ENCODE assay signal across 8 mouse cellular contexts in the genomic region with DNA sequence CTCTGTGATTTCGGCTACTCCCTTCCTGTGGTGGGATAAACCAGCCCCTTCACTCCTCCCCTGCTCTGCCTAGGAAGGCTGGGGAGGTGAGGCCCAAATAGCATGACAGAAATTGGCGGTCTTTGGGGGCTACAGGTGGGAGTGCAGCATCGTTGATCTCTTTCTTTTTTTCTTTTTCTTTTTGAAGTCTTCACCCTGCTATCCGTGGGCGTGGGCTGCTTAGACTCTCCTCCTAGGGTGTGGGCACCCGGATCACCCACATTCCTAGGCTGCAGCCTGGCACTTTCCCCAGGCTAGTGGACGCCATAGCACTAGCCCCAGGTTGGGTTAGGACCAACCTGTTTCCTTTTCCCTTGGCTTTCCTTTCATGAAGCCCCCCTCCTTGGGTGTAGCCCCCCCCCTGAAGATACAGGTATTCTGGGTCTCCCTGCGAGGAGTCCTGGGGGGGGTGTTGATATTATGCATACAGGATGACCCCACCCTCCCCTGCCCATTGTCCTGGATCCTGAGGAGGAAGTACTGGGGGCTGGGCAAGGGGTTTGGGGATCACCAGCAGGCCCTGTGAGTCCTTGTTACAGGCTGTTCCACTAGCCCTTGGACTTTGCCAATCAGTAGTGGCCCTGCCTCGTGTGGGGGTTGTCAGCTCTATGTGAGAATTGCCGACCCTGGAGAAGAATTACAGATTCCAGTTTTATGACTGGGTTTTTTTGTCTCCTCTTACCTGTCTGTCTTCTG. TPM values are rescaled to one million over a fixed set of nuclear protein-coding genes. Genes with fewer than 3 reads are reported as not detected.
DNase-seq lines count a peak whose midpoint lies in the region; ATAC-seq and TF ChIP-seq lines count a peak whose summit lies in the region.

No protein-coding gene starts in this region.

- H3K4me1 ChIP-seq in testis, adult 2 months (ENCODE audit: control insufficient read depth, insufficient read depth, low read length): peaks cover 11% of the 10 kb centered on the region
- peaks cover 12% of the 10 kb centered on the region for H3K4me1 ChIP-seq in forebrain, embryonic 14.5 days (ENCODE audit: control insufficient read depth, insufficient read depth, low read length)
- H3K4me1 ChIP-seq in kidney, postnatal 0 days (replicated peaks; ENCODE audit: insufficient read depth, low read length): peaks cover 14% of the 10 kb centered on the region
- H3K4me1 ChIP-seq in midbrain, embryonic 12.5 days: peaks cover 24% of the 10 kb centered on the region

- H3K27ac ChIP-seq in testis, adult 2 months (ENCODE audit: control insufficient read depth, insufficient read depth, low read depth, low read length): peak overlapping the region; percentile 81
- H3K27ac ChIP-seq in forebrain, embryonic 14.5 days (ENCODE audit: low read depth, low read length): no peak overlapping the region
- H3K27ac ChIP-seq in kidney, postnatal 0 days: no peak overlapping the region
- H3K27ac ChIP-seq in midbrain, embryonic 12.5 days (replicated peaks): no peak overlapping the region

- H3K9ac ChIP-seq in forebrain, embryonic 14.5 days (ENCODE audit: low read length): peak overlapping the region; percentile 93
- peak overlapping the region; percentile 94 for H3K9ac ChIP-seq in kidney, postnatal 0 days (ENCODE audit: low read depth, low read length)
- peak overlapping the region; percentile 90 for H3K9ac ChIP-seq in midbrain, embryonic 12.5 days (replicated peaks)

- H3K27me3 ChIP-seq in testis, adult 2 months (ENCODE audit: control insufficient read depth, insufficient read depth, low read length): no peaks in the 10 kb centered on the region
- H3K27me3 ChIP-seq in forebrain, embryonic 14.5 days (replicated peaks; ENCODE audit: control insufficient read depth, insufficient read depth, low read length): no peaks in the 10 kb centered on the region
- no peaks in the 10 kb centered on the region for H3K27me3 ChIP-seq in kidney, postnatal 0 days (ENCODE audit: insufficient read depth, low read length)
- H3K27me3 ChIP-seq in midbrain, embryonic 12.5 days: 0 out of 2 replicates have a peak, but pooled peaks cover 2% of the 10 kb centered on the region

- no peak for DNase-seq in testis, postnatal 14 days (ENCODE audit: low spot score)
- no peak for DNase-seq in forebrain, embryonic 14.5 days (ENCODE audit: low spot score)
- peak; percentile 19 for DNase-seq in kidney, postnatal 0 days (ENCODE audit: low spot score)
- no peak for DNase-seq in frontal cortex, postnatal 14 days (ENCODE audit: low spot score in 2 of 2)
- DNase-seq in adrenal gland, postnatal 36 days: no peak
- no peak for DNase-seq in cerebellum, postnatal 36 days

- no peak for TF ChIP-seq POLR2A in testis, adult 2 months (IDR thresholded peaks at IDR 0.05; ENCODE audit: control insufficient read depth, low read depth, low read length)

- no peak for ATAC-seq in forebrain, embryonic 14.5 days
- ATAC-seq in kidney, postnatal 0 days (replicated peaks; ENCODE audit: low FRiP score, low read depth): no peak
- peak; percentile 10; the same call in 1 of the 2 replicates for ATAC-seq in midbrain, embryonic 12.5 days (ENCODE audit: low FRiP score, low read depth)

- no peak for TF ChIP-seq CTCF in testis, adult 2 months (IDR thresholded peaks at IDR 0.05; ENCODE audit: control insufficient read depth, insufficient read depth, insufficient replicate concordance, low read depth, low read length)
- no peak for TF ChIP-seq CTCF in kidney, postnatal 0 days (IDR thresholded peaks at IDR 0.05; ENCODE audit: low read depth)

- peak overlapping the region; percentile 96 for H3K4me3 ChIP-seq in testis, adult 2 months (ENCODE audit: control insufficient read depth, low read depth, low read length)
- H3K4me3 ChIP-seq in forebrain, embryonic 14.5 days (ENCODE audit: low read depth, low read length): peak overlapping the region; percentile 89
- peak overlapping the region; percentile 89 for H3K4me3 ChIP-seq in kidney, postnatal 0 days (replicated peaks; ENCODE audit: low read depth, low read length)
- peak overlapping the region; percentile 89 for H3K4me3 ChIP-seq in midbrain, embryonic 12.5 days

- H3K36me3 ChIP-seq in testis, adult 2 months (ENCODE audit: control insufficient read depth, insufficient read depth, low read length): no peaks in the 10 kb centered on the region
- peaks cover 30% of the 10 kb centered on the region for H3K36me3 ChIP-seq in forebrain, embryonic 14.5 days (ENCODE audit: control insufficient read depth, insufficient read depth, low read length)
- peaks cover 22% of the 10 kb centered on the region for H3K36me3 ChIP-seq in kidney, postnatal 0 days (ENCODE audit: insufficient read depth, low read length)
- peaks cover 30% of the 10 kb centered on the region for H3K36me3 ChIP-seq in midbrain, embryonic 12.5 days

- 14% methylated on average over 10 of the region's 10 CpGs for WGBS in forebrain, embryonic 14.5 days
- 7% methylated on average over 10 of the region's 10 CpGs for WGBS in kidney, postnatal 0 days
- WGBS in midbrain, embryonic 12.5 days: 12% methylated on average over 10 of the region's 10 CpGs

- H3K4me2 ChIP-seq in forebrain, embryonic 14.5 days (ENCODE audit: low read length): peak overlapping the region; percentile 80
- peak overlapping the region; percentile 94 for H3K4me2 ChIP-seq in kidney, postnatal 0 days (ENCODE audit: low read length)
- peak overlapping the region; percentile 84 for H3K4me2 ChIP-seq in midbrain, embryonic 12.5 days (replicated peaks)

- no peaks in the 10 kb centered on the region for H3K9me3 ChIP-seq in forebrain, embryonic 14.5 days (replicated peaks; ENCODE audit: control insufficient read depth, low read length)
- H3K9me3 ChIP-seq in kidney, postnatal 0 days (replicated peaks; ENCODE audit: low read length): no peaks in the 10 kb centered on the region
- H3K9me3 ChIP-seq in midbrain, embryonic 12.5 days: no peaks in the 10 kb centered on the region

RNA-seq across cellular contexts. Expression of gene Kif1c, which starts 1.0 kb away (rescaled TPM):
- polyA plus RNA-seq in testis, adult 2 months (2012; rRNA removed): 5.7 and 6.6 TPM in 2 replicates
- polyA plus RNA-seq in forebrain, embryonic 14.5 days (2014; fragmentation: Nextera tagmentation; extraction: Ambion mirVana): 4.6 and 4.7 TPM in 2 replicates
- 3.5 and 3.6 TPM in 2 replicates for polyA plus RNA-seq in kidney, postnatal 0 days (2015; fragmentation: Nextera tagmentation; extraction: Ambion mirVana)
- polyA plus RNA-seq in midbrain, embryonic 12.5 days (2016; fragmentation: Nextera tagmentation; extraction: Ambion mirVana): 2.0 and 2.2 TPM in 2 replicates
- 100 to 1,000 TPM; 178 to 195 TPM for total RNA-seq in adrenal gland, postnatal 36 days (2021)

RNA-seq across cellular contexts. Expression of gene Inca1, which starts 1.4 kb away (rescaled TPM):
- polyA plus RNA-seq in testis, adult 2 months (2012; rRNA removed): 19.6 and 21.0 TPM in 2 replicates
- polyA plus RNA-seq in forebrain, embryonic 14.5 days (2014; fragmentation: Nextera tagmentation; extraction: Ambion mirVana): 0.75 and 1.1 TPM in 2 replicates
- polyA plus RNA-seq in kidney, postnatal 0 days (2015; fragmentation: Nextera tagmentation; extraction: Ambion mirVana): 2.3 and 3.0 TPM in 2 replicates
- polyA plus RNA-seq in midbrain, embryonic 12.5 days (2016; fragmentation: Nextera tagmentation; extraction: Ambion mirVana): 0.86 and 1.3 TPM in 2 replicates
- 10 to 100 TPM in 1 of 2 experiments, 1 to 10 TPM in 1; 9.5 to 12.2 TPM for total RNA-seq in adrenal gland, postnatal 36 days (2021)

RNA-seq across cellular contexts. Expression of gene Camta2, which starts 13.5 kb away (rescaled TPM):
- 10.3 and 10.6 TPM in 2 replicates for polyA plus RNA-seq in testis, adult 2 months (2012; rRNA removed)
- 8.7 and 14.9 TPM in 2 replicates for polyA plus RNA-seq in forebrain, embryonic 14.5 days (2014; fragmentation: Nextera tagmentation; extraction: Ambion mirVana)
- 9.2 and 9.4 TPM in 2 replicates for polyA plus RNA-seq in kidney, postnatal 0 days (2015; fragmentation: Nextera tagmentation; extraction: Ambion mirVana)
- 13.0 and 14.9 TPM in 2 replicates for polyA plus RNA-seq in midbrain, embryonic 12.5 days (2016; fragmentation: Nextera tagmentation; extraction: Ambion mirVana)
- 10 to 100 TPM; 36.5 to 45.7 TPM for total RNA-seq in adrenal gland, postnatal 36 days (2021)

RNA-seq across cellular contexts. Expression of gene Spag7, which starts 32.2 kb away (rescaled TPM):
- 44.5 and 47.9 TPM in 2 replicates for polyA plus RNA-seq in testis, adult 2 months (2012; rRNA removed)
- polyA plus RNA-seq in forebrain, embryonic 14.5 days (2014; fragmentation: Nextera tagmentation; extraction: Ambion mirVana): 65.4 and 83.9 TPM in 2 replicates
- 91.5 and 102 TPM in 2 replicates for polyA plus RNA-seq in kidney, postnatal 0 days (2015; fragmentation: Nextera tagmentation; extraction: Ambion mirVana)
- polyA plus RNA-seq in midbrain, embryonic 12.5 days (2016; fragmentation: Nextera tagmentation; extraction: Ambion mirVana): 156 and 160 TPM in 2 replicates
- total RNA-seq in adrenal gland, postnatal 36 days (2021): 10 to 100 TPM; 87.1 to 88.1 TPM

RNA-seq across cellular contexts. Expression of gene Eno3, which starts 44.4 kb away (rescaled TPM):
- polyA plus RNA-seq in testis, adult 2 months (2012; rRNA removed): 85.9 and 101 TPM in 2 replicates
- 5.7 and 5.9 TPM in 2 replicates for polyA plus RNA-seq in forebrain, embryonic 14.5 days (2014; fragmentation: Nextera tagmentation; extraction: Ambion mirVana)
- polyA plus RNA-seq in kidney, postnatal 0 days (2015; fragmentation: Nextera tagmentation; extraction: Ambion mirVana): 9.7 and 10.0 TPM in 2 replicates
- polyA plus RNA-seq in midbrain, embryonic 12.5 days (2016; fragmentation: Nextera tagmentation; extraction: Ambion mirVana): 12.0 and 12.7 TPM in 2 replicates
- total RNA-seq in adrenal gland, postnatal 36 days (2021): 10 to 100 TPM; 21.2 to 35.5 TPM
